Mouse (Mus musculus) spleen, postnatal 36 days (tissue): ENCODE data around the gene Rabgap1l.
A peak's percentile ranks its signal among the peaks of the same experiment; 100 is the strongest.

Source experiments
- DNase-seq, 2 experiments: peaks; one replicate each; pipeline ENCODE4 v3.0.0; 2022; ENCODE audit warnings: low spot score in 2 of 2, mixed read lengths in 1 of 2

Gene Rabgap1l

GRCm38 (mm10) chr1:160792686-160793355 is at the start of gene Rabgap1l:
TSS of gene Rabgap1l (minus strand) at chr1:160793211.
- DNase-seq = peak; percentile 87

- DNase-seq = no peak
Measured at GRCm38 (mm10) chr1:160842567-160842966, 49.6 kb upstream of the Rabgap1l start.

- no peak for DNase-seq
Measured at GRCm38 (mm10) chr1:160840618-160841017, 47.6 kb upstream of the Rabgap1l start.

- DNase-seq = no peak
Measured at GRCm38 (mm10) chr1:160839095-160839494, 46.1 kb upstream of the Rabgap1l start.

- no peak for DNase-seq
Measured at GRCm38 (mm10) chr1:160834446-160834845, 41.4 kb upstream of the Rabgap1l start.

- DNase-seq = no peak
Measured at GRCm38 (mm10) chr1:160832267-160833021, 39.4 kb upstream of the Rabgap1l start.

- no peak for DNase-seq
Measured at GRCm38 (mm10) chr1:160830608-160831498, 37.8 kb upstream of the Rabgap1l start.

GRCm38 (mm10) chr1:160825441-160825856 is 32.4 kb upstream of the Rabgap1l start:
- peak in 1 of 2 experiments; percentile 11 for DNase-seq

- no peak for DNase-seq
Measured at GRCm38 (mm10) chr1:160823638-160824037, 30.6 kb upstream of the Rabgap1l start.

GRCm38 (mm10) chr1:160814198-160814597 is 21.2 kb upstream of the Rabgap1l start:
- no peak for DNase-seq

- no peak for DNase-seq
Measured at GRCm38 (mm10) chr1:160812428-160812827, 19.4 kb upstream of the Rabgap1l start.

- DNase-seq = no peak
Measured at GRCm38 (mm10) chr1:160811930-160812329, 18.9 kb upstream of the Rabgap1l start.

- DNase-seq = no peak
Measured at GRCm38 (mm10) chr1:160805268-160805667, 12.3 kb upstream of the Rabgap1l start.

- no peak for DNase-seq
Measured at GRCm38 (mm10) chr1:160799972-160800371, 7.0 kb upstream of the Rabgap1l start.

GRCm38 (mm10) chr1:160795016-160795415 is 2.0 kb upstream of the Rabgap1l start:
- DNase-seq = no peak

- peak; percentile 27 to 53 for DNase-seq
Measured at GRCm38 (mm10) chr1:160793791-160794757, 1.1 kb upstream of the Rabgap1l start.

GRCm38 (mm10) chr1:160792156-160792685 is 790 bp downstream of the Rabgap1l start:
- peak; percentile 22 to 45 for DNase-seq

- peak; percentile 24 to 41 for DNase-seq
Measured at GRCm38 (mm10) chr1:160791381-160792155, 1.4 kb downstream of the Rabgap1l start.

- no peak for DNase-seq
Measured at GRCm38 (mm10) chr1:160790630-160791029, 2.4 kb downstream of the Rabgap1l start.

- DNase-seq = no peak
Measured at GRCm38 (mm10) chr1:160789876-160790275, 3.1 kb downstream of the Rabgap1l start.
